Mouse (Mus musculus): Measurements from ENCODE around the gene Grip1.

Gene Grip1

GRCm38 (mm10) chr10:119761451-119762367, 308.1 kb downstream of the Grip1 start:
- CTCF ChIA-PET = no interaction called here

GRCm38 (mm10) chr10:119778871-119779270, 325.2 kb downstream of the Grip1 start:
- CTCF ChIA-PET = no interaction called here

- CTCF ChIA-PET = no interaction called here
Observed at GRCm38 (mm10) chr10:119779657-119780056, 326.0 kb downstream of the Grip1 start.

GRCm38 (mm10) chr10:119790507-119790906, 336.9 kb downstream of the Grip1 start:
- CTCF ChIA-PET = no interaction called here

GRCm38 (mm10) chr10:119802421-119802820, 348.8 kb downstream of the Grip1 start:
- CTCF ChIA-PET = no interaction called here

GRCm38 (mm10) chr10:119803633-119804422, 350.2 kb downstream of the Grip1 start:
- CTCF ChIA-PET = no interaction called here

- CTCF ChIA-PET = no interaction called here
Observed at GRCm38 (mm10) chr10:119804423-119804814, 350.8 kb downstream of the Grip1 start.

- CTCF ChIA-PET = no interaction called here
Observed at GRCm38 (mm10) chr10:119805082-119805481, 351.5 kb downstream of the Grip1 start.

- CTCF ChIA-PET = interaction anchor here (0.7 kb wide), 1 partner anchor 31 kb away, joined by 3 read pairs; no protein-coding TSS in a partner anchor
Observed at GRCm38 (mm10) chr10:119806151-119806550, 352.5 kb downstream of the Grip1 start.

- CTCF ChIA-PET = no interaction called here
Observed at GRCm38 (mm10) chr10:119808384-119808783, 354.8 kb downstream of the Grip1 start.

- CTCF ChIA-PET = no interaction called here
Observed at GRCm38 (mm10) chr10:119814087-119814486, 360.5 kb downstream of the Grip1 start.

- CTCF ChIA-PET = interaction anchor here (0.6 kb wide), 1 partner anchor 681 kb away, joined by 3 read pairs; no protein-coding TSS in a partner anchor
Observed at GRCm38 (mm10) chr10:119816001-119816400, 362.4 kb downstream of the Grip1 start.

- CTCF ChIA-PET = no interaction called here
Observed at GRCm38 (mm10) chr10:119818381-119818780, 364.8 kb downstream of the Grip1 start.

GRCm38 (mm10) chr10:119819102-119819681, 365.6 kb downstream of the Grip1 start:
- CTCF ChIA-PET = no interaction called here

GRCm38 (mm10) chr10:119819740-119820139, 366.1 kb downstream of the Grip1 start:
- CTCF ChIA-PET = no interaction called here

- CTCF ChIA-PET = no interaction called here
Observed at GRCm38 (mm10) chr10:119820428-119820827, 366.8 kb downstream of the Grip1 start.

GRCm38 (mm10) chr10:119823691-119824090, 370.1 kb downstream of the Grip1 start:
- CTCF ChIA-PET = no interaction called here

- CTCF ChIA-PET = no interaction called here
Observed at GRCm38 (mm10) chr10:119824521-119824920, 370.9 kb downstream of the Grip1 start.

GRCm38 (mm10) chr10:119830388-119830956, 376.8 kb downstream of the Grip1 start:
- CTCF ChIA-PET = no interaction called here

- CTCF ChIA-PET = no interaction called here
Observed at GRCm38 (mm10) chr10:119831086-119831485, 377.5 kb downstream of the Grip1 start.

- CTCF ChIA-PET = no interaction called here
Observed at GRCm38 (mm10) chr10:119833334-119833733, 379.7 kb downstream of the Grip1 start.

- CTCF ChIA-PET = no interaction called here
Observed at GRCm38 (mm10) chr10:119834122-119834521, 380.5 kb downstream of the Grip1 start.

Data from spleen, embryonic (tissue).